Mouse (Mus musculus): ENCODE measurements around the gene Trim54. TPM values are rescaled to one million over a fixed set of nuclear protein-coding genes. Genes with fewer than 3 reads are reported as not detected.

Trim54 gene
- not detected for polyA plus RNA-seq (2017; shearing (Covaris generic))

DNA sequence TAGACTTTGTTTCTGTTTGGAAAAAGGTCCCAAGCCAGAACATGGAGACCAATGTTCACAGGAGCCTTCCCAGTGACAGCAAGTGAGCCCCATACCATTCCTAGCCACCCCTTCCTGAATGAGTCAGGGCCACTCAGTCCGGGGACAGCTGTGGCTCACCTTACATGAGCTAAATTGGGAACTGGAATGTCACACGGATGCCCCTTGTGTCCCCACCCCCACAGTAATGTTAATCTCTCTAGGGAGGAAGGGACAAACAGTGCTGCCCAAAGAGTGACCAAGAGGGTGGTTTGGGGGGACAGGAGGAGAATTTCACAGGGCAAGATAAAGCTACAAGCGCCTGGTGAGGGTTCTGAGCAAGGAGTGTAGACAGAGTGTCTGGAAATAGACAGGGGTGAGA lies at the start of gene Trim54:
Gene Trim54, plus strand, starts transcription at position 359 of the 400 bp plus-strand sequence.

DNA sequence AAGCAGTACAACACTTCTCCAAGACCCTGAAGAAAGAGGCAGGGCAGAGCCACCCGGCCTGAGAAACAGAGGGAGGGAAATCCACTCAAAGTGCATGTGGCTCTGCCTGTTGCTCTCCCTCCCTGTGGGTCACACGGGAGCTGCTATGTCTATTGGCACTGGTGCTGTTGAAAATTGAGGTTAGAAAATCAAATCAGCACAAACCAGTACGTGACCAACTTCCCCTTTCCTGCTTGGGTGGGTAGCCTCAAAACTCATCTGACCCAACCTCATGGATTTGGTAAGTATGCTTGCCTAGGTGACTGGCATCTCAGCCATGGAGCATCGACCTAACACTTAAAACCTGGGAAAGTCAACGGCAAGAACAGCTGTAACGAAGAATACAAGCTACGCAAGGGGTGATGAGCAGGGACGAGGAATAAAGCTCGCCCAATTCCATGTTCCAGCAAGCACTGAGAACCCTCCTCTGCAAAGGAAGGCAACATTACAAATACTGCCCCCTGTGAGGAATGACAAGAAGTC lies 10.6 kb upstream of the Trim54 start, which contains the start of gene Dnajc5g:
Gene Dnajc5g, plus strand, starts transcription at position 472 of the 522 bp plus-strand sequence.

DNA sequence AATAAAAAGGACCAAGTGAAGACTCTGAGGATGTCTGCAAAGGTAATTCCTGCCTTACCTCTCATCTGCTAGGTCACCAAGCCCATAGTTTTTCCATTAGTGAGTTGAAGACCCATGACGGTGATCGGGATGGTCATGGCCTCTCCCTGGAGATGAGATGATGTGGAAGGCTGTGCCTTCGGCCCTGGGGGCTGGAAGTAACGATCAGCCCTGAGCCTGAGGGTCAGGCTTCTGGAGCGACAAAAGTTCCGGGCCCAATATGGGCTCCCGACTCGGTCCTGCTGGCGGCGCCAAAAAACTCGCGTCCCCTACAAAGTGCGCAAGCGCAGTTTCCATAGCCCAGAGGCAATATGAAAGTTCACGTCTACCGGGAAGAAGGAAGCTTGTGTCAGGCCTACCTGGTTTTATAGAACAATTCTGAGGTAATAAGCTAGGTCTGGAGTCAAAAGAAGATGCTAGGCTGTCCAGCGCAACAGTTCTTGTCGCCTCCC lies 8.5 kb upstream of the Trim54 start, which contains the start of gene Slc30a3:
Gene Slc30a3, minus strand, starts transcription at position 238 of the 491 bp plus-strand sequence.

DNA sequence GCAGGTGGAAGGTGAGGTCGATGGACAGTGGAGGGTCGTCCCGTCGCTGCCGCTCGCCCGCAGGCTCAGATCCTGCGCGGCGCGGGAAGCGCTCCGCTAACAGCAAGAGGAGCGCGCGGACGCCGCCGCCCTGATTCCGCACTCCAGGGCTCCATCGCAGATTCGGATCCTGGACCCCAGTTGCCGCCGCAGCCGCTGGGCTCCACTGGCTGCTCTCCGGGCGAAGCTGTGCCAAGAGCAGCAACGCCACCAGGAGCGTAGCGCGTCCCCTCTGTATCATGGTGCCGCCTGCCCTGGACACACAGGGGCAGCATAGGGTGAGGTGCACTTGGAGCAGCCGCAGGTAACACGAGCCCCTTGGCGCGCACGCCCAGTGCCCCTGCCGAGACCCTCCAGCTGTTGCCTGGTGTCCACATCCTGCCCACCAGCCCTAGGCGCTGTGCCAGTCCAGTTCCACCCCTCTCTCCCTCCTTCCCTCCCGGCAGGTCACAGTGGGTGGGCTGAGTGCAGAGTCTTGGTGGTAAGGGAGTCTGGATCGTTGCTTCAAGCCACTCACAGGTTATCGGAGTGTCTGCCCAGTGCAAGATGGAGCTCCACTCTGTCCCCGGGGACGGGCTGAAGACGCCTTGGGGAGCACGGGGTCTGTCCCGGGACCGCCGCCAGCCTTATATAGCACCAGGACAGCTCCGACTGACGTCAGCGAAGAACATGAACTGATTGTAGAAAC lies 21.9 kb downstream of the Trim54 start, which contains the start of gene Ucn:
Gene Ucn, minus strand, starts transcription at position 589 of the 727 bp plus-strand sequence.

DNA sequence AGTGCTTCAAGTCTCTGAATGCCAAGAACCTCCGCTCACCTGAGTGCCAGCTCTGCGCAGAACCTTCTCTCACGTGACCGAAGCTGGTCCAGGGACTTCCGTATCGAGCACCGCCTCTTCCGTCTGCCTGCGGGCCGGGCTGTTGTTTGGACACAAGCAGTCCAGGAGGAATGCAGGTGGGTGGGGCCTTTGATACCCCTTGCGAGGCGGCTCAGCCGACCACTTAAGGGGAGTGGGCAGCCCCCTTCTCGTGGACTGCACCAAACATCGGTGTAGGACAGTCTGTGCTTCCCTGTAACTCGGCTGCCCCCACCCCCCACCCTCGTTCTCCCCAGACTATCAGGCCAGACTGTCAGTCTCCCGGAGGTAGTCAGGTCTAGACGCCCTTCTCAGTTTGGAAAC lies 37.6 kb downstream of the Trim54 start, which contains the start of gene Mpv17:
Gene Mpv17, minus strand, starts transcription at position 100 of the 402 bp plus-strand sequence.

DNA sequence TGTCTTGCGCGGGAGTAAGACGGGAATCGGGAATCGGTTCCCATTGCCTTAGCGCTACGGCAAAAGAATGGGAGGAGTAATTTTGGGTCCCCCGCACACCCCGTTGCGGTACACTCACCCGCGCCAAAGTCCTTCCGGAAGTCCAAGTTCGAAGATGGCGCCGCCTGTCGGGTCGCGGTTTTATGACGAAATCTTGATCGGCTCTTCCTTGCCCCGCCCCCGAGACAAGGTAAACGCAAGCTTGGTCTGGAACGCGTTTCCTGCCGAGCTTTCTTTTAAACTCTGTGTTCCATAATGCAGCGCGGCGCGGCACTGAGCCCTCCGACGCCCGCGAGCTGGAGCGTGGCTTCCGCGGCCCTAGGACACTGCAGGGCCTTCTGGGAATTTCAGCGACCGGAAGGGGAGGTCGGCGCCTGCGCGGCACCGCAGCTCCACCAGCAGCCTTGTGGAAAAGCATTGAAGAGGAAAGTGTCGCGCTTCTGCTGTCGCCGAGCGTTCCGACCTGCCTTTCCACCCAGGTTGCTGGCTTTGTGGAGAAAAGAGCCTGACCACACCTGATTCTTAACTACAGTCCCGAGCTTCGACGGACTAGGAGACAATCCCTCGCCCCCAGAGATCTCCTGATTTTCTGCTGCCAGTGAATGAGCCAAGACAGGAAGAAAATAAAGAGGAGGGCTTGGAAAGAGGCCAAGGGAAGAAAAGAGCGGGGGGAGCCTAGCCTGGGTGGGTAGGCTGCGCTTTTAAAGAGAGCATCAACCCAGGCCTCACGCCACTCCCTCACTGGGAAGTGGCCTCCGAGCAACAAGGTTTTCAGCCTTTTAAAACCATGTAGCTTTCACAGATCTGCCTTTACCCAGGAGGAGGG lies 63.5 kb downstream of the Trim54 start, which contains the start of the genes Gm29609 and Gtf3c2:
Gene Gm29609, minus strand, starts transcription at position 146 of the 865 bp plus-strand sequence.
Gene Gtf3c2, minus strand, starts transcription at position 379 of the 865 bp plus-strand sequence.

Other genes with a start within 250 kb of the Trim54 start
- 10 to 100 TPM; 57.3 to 93.7 TPM for gene Tmem214, start 248.7 kb upstream of the Trim54 start, polyA plus RNA-seq (2017; shearing (Covaris generic))
- 10 to 100 TPM; 12.0 to 16.1 TPM for gene Agbl5, start 228.0 kb upstream of the Trim54 start, polyA plus RNA-seq (2017; shearing (Covaris generic))
- 100 to 1,000 TPM; 284 to 306 TPM for gene Ost4, start 208.9 kb upstream of the Trim54 start, polyA plus RNA-seq (2017; shearing (Covaris generic))
- 1 to 10 TPM; 1.4 to 5.3 TPM for gene Emilin1, start 203.3 kb upstream of the Trim54 start, polyA plus RNA-seq (2017; shearing (Covaris generic))
- gene Khk, start 195.3 kb upstream of the Trim54 start, polyA plus RNA-seq (2017; shearing (Covaris generic)), result 10 to 100 TPM; 18.1 to 36.3 TPM
- gene Cgref1, start 171.1 kb upstream of the Trim54 start, polyA plus RNA-seq (2017; shearing (Covaris generic)), result under 1 TPM in 1 of 2 experiments, not detected in 1; 0.22 TPM
- gene Preb, start 156.4 kb upstream of the Trim54 start, polyA plus RNA-seq (2017; shearing (Covaris generic)), result 100 to 1,000 TPM; 191 to 210 TPM
- gene Tcf23, start 148.1 kb upstream of the Trim54 start, polyA plus RNA-seq (2017; shearing (Covaris generic)), result not detected
- gene Atraid, start 68.4 kb upstream of the Trim54 start, polyA plus RNA-seq (2017; shearing (Covaris generic)), result 100 to 1,000 TPM in 1 of 2 experiments, 10 to 100 TPM in 1; 82.7 to 103 TPM
- 10 to 100 TPM in 1 of 2 experiments, 1 to 10 TPM in 1; 7.0 to 10.5 TPM for gene Slc5a6, start 67.8 kb upstream of the Trim54 start, polyA plus RNA-seq (2017; shearing (Covaris generic))
- 10 to 100 TPM; 21.6 to 30.3 TPM for gene Cad, start 61.9 kb upstream of the Trim54 start, polyA plus RNA-seq (2017; shearing (Covaris generic))
- not detected for gene Dnajc5g, start 10.4 kb upstream of the Trim54 start, polyA plus RNA-seq (2017; shearing (Covaris generic))
- gene Slc30a3, start 8.5 kb upstream of the Trim54 start, polyA plus RNA-seq (2017; shearing (Covaris generic)), result 1 to 10 TPM in 1 of 2 experiments, under 1 TPM in 1; 0.29 to 2.5 TPM
- not detected for gene Ucn, start 22.1 kb downstream of the Trim54 start, polyA plus RNA-seq (2017; shearing (Covaris generic))
- gene Mpv17, start 37.5 kb downstream of the Trim54 start, polyA plus RNA-seq (2017; shearing (Covaris generic)), result 10 to 100 TPM; 38.8 to 51.5 TPM
- gene Gm29609, start 63.2 kb downstream of the Trim54 start, polyA plus RNA-seq (2017; shearing (Covaris generic)), result 1 to 10 TPM; 1.7 to 2.4 TPM
- 10 to 100 TPM; 73.6 to 89.2 TPM for gene Gtf3c2, start 63.4 kb downstream of the Trim54 start, polyA plus RNA-seq (2017; shearing (Covaris generic))
- gene Snx17, start 76.5 kb downstream of the Trim54 start, polyA plus RNA-seq (2017; shearing (Covaris generic)), result 100 to 1,000 TPM; 120 to 152 TPM
- gene Eif2b4, start 76.7 kb downstream of the Trim54 start, polyA plus RNA-seq (2017; shearing (Covaris generic)), result 10 to 100 TPM; 71.7 to 76.4 TPM
- 10 to 100 TPM; 25.1 to 30.7 TPM for gene Zfp513, start 85.6 kb downstream of the Trim54 start, polyA plus RNA-seq (2017; shearing (Covaris generic))
- 100 to 1,000 TPM; 130 to 173 TPM for gene Ppm1g, start 104.0 kb downstream of the Trim54 start, polyA plus RNA-seq (2017; shearing (Covaris generic))
- 100 to 1,000 TPM; 183 to 222 TPM for gene Nrbp1, start 124.2 kb downstream of the Trim54 start, polyA plus RNA-seq (2017; shearing (Covaris generic))
- 1 to 10 TPM in 1 of 2 experiments, under 1 TPM in 1; 0.40 to 1.1 TPM for gene Gm9970, start 124.5 kb downstream of the Trim54 start, polyA plus RNA-seq (2017; shearing (Covaris generic))
- 10 to 100 TPM; 42.9 to 53.5 TPM for gene Krtcap3, start 135.0 kb downstream of the Trim54 start, polyA plus RNA-seq (2017; shearing (Covaris generic))
- 10 to 100 TPM in 1 of 2 experiments, 1 to 10 TPM in 1; 6.7 to 10.3 TPM for gene Ift172, start 174.4 kb downstream of the Trim54 start, polyA plus RNA-seq (2017; shearing (Covaris generic))
- gene Fndc4, start 179.4 kb downstream of the Trim54 start, polyA plus RNA-seq (2017; shearing (Covaris generic)), result under 1 TPM; 0.16 to 0.71 TPM
- under 1 TPM; 0.07 to 0.99 TPM for gene Gckr, start 180.7 kb downstream of the Trim54 start, polyA plus RNA-seq (2017; shearing (Covaris generic))